Mouse (Mus musculus): ENCODE results near the gene Nagk. TPM values are rescaled to one million over a fixed set of nuclear protein-coding genes. Genes with fewer than 3 reads are reported as not detected.
"Not testable (repeated sequence)": the region's sequence is repeated elsewhere in the genome, so short reads cannot be mapped to it uniquely, and the experiment has no call there.

The Nagk gene
- polyA plus RNA-seq, 1 experiment from 2014 or later = 113 TPM

DNA sequence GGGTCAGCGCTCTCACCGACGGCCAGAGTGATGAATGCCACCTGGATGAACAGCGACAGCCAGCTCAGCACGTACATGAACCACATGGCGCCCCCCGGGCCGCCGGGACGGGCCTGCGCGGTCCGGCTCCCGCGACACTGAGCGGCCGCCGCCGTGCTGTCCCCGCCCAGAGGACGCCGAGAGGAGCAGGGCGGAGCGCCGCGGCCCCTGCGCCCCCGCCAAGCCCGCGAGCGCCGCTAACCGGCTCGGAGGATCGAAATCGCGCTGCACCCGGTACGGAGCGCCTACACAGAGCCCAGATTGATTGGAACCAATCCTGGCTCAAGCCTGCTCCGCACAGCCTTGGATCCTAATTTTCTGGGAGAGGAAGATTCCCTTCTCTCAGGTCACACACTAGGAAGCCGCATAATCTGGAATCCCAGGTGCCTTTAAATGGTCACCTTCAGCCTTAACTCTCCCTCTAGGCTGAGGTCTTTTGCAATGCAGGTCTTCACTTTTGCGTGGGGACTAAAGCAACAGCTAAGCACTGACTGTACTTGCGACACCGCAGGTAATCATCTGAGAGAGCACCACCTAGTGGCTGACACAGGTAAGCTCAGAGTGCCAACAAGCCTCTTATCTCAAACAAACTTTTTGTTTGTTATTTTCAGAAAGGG lies 19.0 kb upstream of the Nagk start, which contains the start of gene Tex261:
Tex261 (minus strand) TSS at position 176 of the 656 bp plus-strand sequence.
- ATAC-seq (replicated peaks) = peak; percentile 98
- WGBS = under 1% methylated on average over 44 of the region's 45 CpGs
- Histone ChIP-seq H3K4me2 (replicated peaks) (peak within 1 kb of the TSS; percentile 76), H3K9ac (replicated peaks) (peak within 1 kb of the TSS; percentile 76), H3K9me3 (no peaks in the 10 kb centered on the region), H3K27me3 (no peaks in the 10 kb centered on the region), H3K4me1 (peaks cover 24% of the 10 kb centered on the region), H3K36me3 (peaks cover 12% of the 10 kb centered on the region), H3K4me3 (peak within 1 kb of the TSS; percentile 59), H3K27ac (replicated peaks) (peak within 1 kb of the TSS; percentile 84)

DNA sequence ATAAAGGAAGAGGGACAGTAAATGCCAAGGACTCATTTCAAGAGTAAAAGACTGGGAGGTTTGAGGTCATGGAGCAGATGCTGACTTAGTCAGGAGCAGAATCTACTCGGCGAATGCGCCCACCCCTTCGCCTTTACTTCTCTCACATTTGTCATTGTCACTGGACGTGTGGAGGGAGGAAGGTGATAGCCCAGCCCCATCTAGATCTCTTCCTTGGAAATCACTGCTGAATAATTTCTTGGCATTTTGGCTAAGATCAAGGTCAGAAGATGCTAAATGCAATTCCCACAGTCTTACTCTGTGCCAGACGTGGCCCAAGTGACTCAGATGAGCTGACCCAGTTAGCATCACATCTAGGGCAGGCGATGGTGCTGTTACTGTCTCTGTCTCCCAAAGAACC lies 16.5 kb upstream of the Nagk start:
- no peak overlapping the region for H3K4me2 ChIP-seq (replicated peaks)
- H3K27ac ChIP-seq (replicated peaks) = no peak overlapping the region
- WGBS = 90% methylated on average over 7 of the region's 7 CpGs
- H3K4me3 ChIP-seq = no peak overlapping the region
- no peak for ATAC-seq (replicated peaks)
- peaks cover 24% of the 10 kb centered on the region for H3K4me1 ChIP-seq
- H3K36me3 ChIP-seq = no peaks in the 10 kb centered on the region
- H3K9ac ChIP-seq (replicated peaks) = no peak overlapping the region
- no peaks in the 10 kb centered on the region for H3K27me3 ChIP-seq
- H3K9me3 ChIP-seq = no peaks in the 10 kb centered on the region

DNA sequence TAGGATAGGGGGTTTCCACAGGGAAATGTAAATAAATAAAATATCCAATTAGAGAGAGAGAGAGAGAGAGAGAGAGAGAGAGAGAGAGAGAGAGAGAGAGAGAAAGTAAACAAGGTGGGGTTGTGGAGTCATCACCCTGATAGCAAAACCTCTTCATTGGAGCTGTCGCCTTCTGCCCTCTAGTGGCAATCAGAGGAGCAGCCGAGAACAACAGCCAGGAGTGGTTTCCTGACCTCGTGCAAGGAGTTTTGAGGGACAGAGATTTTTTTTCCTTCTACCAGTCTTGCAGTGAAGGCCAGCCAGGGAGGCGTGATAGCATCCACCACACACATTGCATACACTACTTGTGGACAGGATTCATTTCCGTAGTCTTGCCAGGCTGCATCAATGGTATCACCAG lies 15.8 kb upstream of the Nagk start:
- Histone ChIP-seq H3K4me3 (no peak overlapping the region), H3K36me3 (no peaks in the 10 kb centered on the region), H3K27ac (replicated peaks) (no peak overlapping the region), H3K27me3 (no peaks in the 10 kb centered on the region), H3K9ac (replicated peaks) (no peak overlapping the region), H3K9me3 (no peaks in the 10 kb centered on the region), H3K4me1 (peaks cover 17% of the 10 kb centered on the region), H3K4me2 (replicated peaks) (no peak overlapping the region)
- no peak for ATAC-seq (replicated peaks)
- WGBS = 7% methylated on average over 5 of the region's 5 CpGs

GRCm38 (mm10) chr6:83786426-83786825 lies 8.4 kb upstream of the Nagk start:
- H3K4me3 ChIP-seq = no peak overlapping the region

GRCm38 (mm10) chr6:83788554-83788953 lies 6.2 kb upstream of the Nagk start:
- no peak for ATAC-seq (replicated peaks)
- Histone ChIP-seq H3K36me3 (no peaks in the 10 kb centered on the region), H3K9ac (replicated peaks) (no peak overlapping the region), H3K27ac (replicated peaks) (no peak overlapping the region), H3K27me3 (no peaks in the 10 kb centered on the region), H3K4me3 (no peak overlapping the region), H3K4me1 (no peaks in the 10 kb centered on the region), H3K4me2 (replicated peaks) (no peak overlapping the region), H3K9me3 (no peaks in the 10 kb centered on the region)
- 24% methylated on average over 7 of the region's 7 CpGs for WGBS

More at GRCm38 (mm10) chr6:83786426-83786825, 8.4 kb upstream of the Nagk start:
- Histone ChIP-seq H3K36me3 (no peaks in the 10 kb centered on the region), H3K27ac (replicated peaks) (no peak overlapping the region), H3K9ac (replicated peaks) (no peak overlapping the region), H3K4me2 (replicated peaks) (no peak overlapping the region), H3K27me3 (no peaks in the 10 kb centered on the region), H3K9me3 (no peaks in the 10 kb centered on the region), H3K4me1 (no peaks in the 10 kb centered on the region)
- no peak for ATAC-seq (replicated peaks)
- 86% methylated on average over 3 of the region's 3 CpGs for WGBS

GRCm38 (mm10) chr6:83790533-83790932 lies 4.2 kb upstream of the Nagk start:
- not testable (repeated sequence) for H3K27ac ChIP-seq (replicated peaks); ATAC-seq (replicated peaks); H3K4me3 ChIP-seq; H3K4me1 ChIP-seq; H3K4me2 ChIP-seq (replicated peaks); H3K9ac ChIP-seq (replicated peaks); H3K36me3 ChIP-seq; H3K27me3 ChIP-seq; H3K9me3 ChIP-seq
- 84% methylated on average over 5 of the region's 5 CpGs for WGBS

DNA sequence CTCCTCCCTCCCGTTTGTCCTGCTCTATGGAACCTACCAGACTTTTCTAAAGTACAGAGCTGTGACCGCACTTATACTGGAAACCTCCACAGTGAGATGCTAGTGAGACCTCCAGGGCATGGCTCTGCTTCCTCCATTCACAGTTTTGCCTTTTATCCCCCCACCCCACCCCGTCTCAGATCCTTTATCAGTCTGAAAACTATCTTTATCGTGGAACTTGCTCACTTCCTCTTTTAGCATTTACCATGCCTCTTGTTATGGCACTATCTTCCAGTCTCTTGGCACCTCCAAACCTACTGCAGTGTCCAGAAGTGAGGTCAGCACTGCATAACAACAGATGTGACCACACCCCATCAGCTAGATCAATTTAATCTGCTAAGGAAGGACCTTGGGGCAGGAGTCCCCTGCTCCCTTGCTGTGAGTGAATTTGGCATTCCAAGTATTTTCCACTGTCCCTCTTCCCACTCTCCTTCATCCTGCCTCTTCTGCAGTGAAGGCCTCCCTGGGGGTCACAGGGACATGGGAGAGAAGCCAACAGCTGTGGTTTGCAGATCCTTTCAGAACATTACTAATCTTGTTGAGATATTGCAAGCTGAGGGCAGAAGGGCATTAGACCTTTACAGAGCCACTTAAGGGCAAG lies 3.4 kb upstream of the Nagk start:
- Histone ChIP-seq H3K4me1 (peaks cover 9% of the 10 kb centered on the region), H3K27me3 (no peaks in the 10 kb centered on the region), H3K9ac (replicated peaks) (no peak overlapping the region), H3K36me3 (no peaks in the 10 kb centered on the region), H3K4me3 (no peak overlapping the region), H3K27ac (replicated peaks) (no peak overlapping the region), H3K9me3 (no peaks in the 10 kb centered on the region), H3K4me2 (replicated peaks) (no peak overlapping the region)
- 74% methylated on average over 4 of the region's 4 CpGs for WGBS
- ATAC-seq (replicated peaks) = no peak

- H3K4me3 ChIP-seq = peak overlapping the region; percentile 91
- H3K27me3 ChIP-seq = no peaks in the 10 kb centered on the region
- peak; percentile 43 for ATAC-seq (replicated peaks)
- H3K4me2 ChIP-seq (replicated peaks) = peak overlapping the region; percentile 87
- peak overlapping the region; percentile 87 for H3K9ac ChIP-seq (replicated peaks)
- H3K4me1 ChIP-seq = peaks cover 13% of the 10 kb centered on the region
- 9% methylated on average over 13 of the region's 13 CpGs for WGBS
- no peaks in the 10 kb centered on the region for H3K9me3 ChIP-seq
- peak overlapping the region; percentile 98 for H3K27ac ChIP-seq (replicated peaks)
- peaks cover 13% of the 10 kb centered on the region for H3K36me3 ChIP-seq
These were observed 714 bp downstream of the Nagk start for GRCm38 (mm10) chr6:83795492-83795900.

GRCm38 (mm10) chr6:83796686-83797085 lies 1.9 kb downstream of the Nagk start:
- H3K27me3 ChIP-seq = no peaks in the 10 kb centered on the region
- no peak overlapping the region for H3K4me3 ChIP-seq
- no peak for ATAC-seq (replicated peaks)
- H3K36me3 ChIP-seq = peaks cover 24% of the 10 kb centered on the region
- no peak overlapping the region for H3K27ac ChIP-seq (replicated peaks)
- WGBS = 56% methylated on average over 3 of the region's 3 CpGs
- H3K9me3 ChIP-seq = no peaks in the 10 kb centered on the region
- peaks cover 13% of the 10 kb centered on the region for H3K4me1 ChIP-seq
- H3K4me2 ChIP-seq (replicated peaks) = no peak overlapping the region
- no peak overlapping the region for H3K9ac ChIP-seq (replicated peaks)

- no peak overlapping the region for H3K9ac ChIP-seq (replicated peaks)
- H3K4me3 ChIP-seq = no peak overlapping the region
- no peak overlapping the region for H3K27ac ChIP-seq (replicated peaks)
- peaks cover 56% of the 10 kb centered on the region for H3K36me3 ChIP-seq
- 78% methylated on average over 5 of the region's 5 CpGs for WGBS
- H3K27me3 ChIP-seq = no peaks in the 10 kb centered on the region
- no peak for ATAC-seq (replicated peaks)
- no peaks in the 10 kb centered on the region for H3K9me3 ChIP-seq
- H3K4me1 ChIP-seq = peaks cover 4% of the 10 kb centered on the region; the same call in 1 of the 2 replicates
- H3K4me2 ChIP-seq (replicated peaks) = no peak overlapping the region
These were observed 7.3 kb downstream of the Nagk start for GRCm38 (mm10) chr6:83802033-83802432.

DNA sequence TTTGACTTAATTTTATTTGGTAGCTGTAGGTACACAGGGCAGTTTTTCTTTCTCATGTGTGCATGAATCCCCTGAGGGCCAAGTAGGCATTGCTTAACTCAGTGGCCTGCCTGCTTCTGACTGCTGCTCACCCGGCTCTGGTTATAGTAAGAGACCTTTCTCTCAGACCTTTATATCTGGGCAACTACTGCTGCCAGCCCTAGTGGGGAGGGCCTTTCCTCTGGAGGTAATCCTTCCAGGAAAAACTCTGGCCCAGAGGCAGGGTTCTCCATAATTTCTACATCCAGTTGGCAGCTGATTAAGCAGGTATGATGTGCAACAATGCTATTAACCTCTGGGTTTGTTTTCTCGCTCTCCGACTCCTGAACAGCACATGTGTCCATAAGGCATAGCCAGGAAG lies 8.1 kb downstream of the Nagk start:
- H3K27ac ChIP-seq (replicated peaks) = no peak overlapping the region
- WGBS = 91% methylated on average over 3 of the region's 3 CpGs
- no peak overlapping the region for H3K4me2 ChIP-seq (replicated peaks)
- no peak overlapping the region for H3K9ac ChIP-seq (replicated peaks)
- H3K27me3 ChIP-seq = no peaks in the 10 kb centered on the region
- H3K4me3 ChIP-seq = no peak overlapping the region
- H3K4me1 ChIP-seq = no peaks in the 10 kb centered on the region
- peaks cover 61% of the 10 kb centered on the region for H3K36me3 ChIP-seq
- no peaks in the 10 kb centered on the region for H3K9me3 ChIP-seq
- no peak for ATAC-seq (replicated peaks)

DNA sequence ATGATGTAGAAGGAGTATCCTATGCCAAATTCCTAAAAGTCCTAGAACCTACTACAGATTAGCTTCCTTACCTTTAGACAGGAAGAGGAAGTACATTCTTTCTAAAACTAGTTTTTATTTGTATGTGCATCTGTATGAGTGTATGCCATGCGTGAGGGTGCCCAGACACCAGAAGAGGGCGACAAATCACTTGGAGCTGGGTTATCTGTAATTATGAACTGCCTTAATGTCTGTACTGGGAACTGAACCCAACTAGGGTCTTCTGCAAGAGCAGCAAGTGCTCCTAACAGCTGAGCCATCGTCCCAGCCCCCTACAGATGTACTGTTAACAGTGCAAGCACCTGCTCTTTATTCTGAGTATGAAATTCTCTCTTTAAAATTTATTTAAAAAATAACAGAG lies 21.0 kb downstream of the Nagk start:
- no peak for ATAC-seq (replicated peaks)
- no peaks in the 10 kb centered on the region for H3K27me3 ChIP-seq
- no peak overlapping the region for H3K4me3 ChIP-seq
- peaks cover 13% of the 10 kb centered on the region; the same call in 1 of the 2 replicates for H3K4me1 ChIP-seq
- H3K4me2 ChIP-seq (replicated peaks) = no peak overlapping the region
- H3K9ac ChIP-seq (replicated peaks) = no peak overlapping the region
- peaks cover 31% of the 10 kb centered on the region for H3K36me3 ChIP-seq
- no peak overlapping the region for H3K27ac ChIP-seq (replicated peaks)
- 94% methylated on average over 3 of the region's 3 CpGs for WGBS
- no peaks in the 10 kb centered on the region for H3K9me3 ChIP-seq
